Mouse (Mus musculus) layer of hippocampus, adult 9-10 months (tissue): Measurements from ENCODE around the gene Drc3.
"Not testable (repeated sequence)": the region's sequence is repeated elsewhere in the genome, so short reads cannot be mapped to it uniquely, and the experiment has no call there.

Source experiments
- DNase-seq: peaks from one replicate; pipeline ENCODE4 v3.0.0; 2022; ENCODE audit warnings: low spot score

Drc3 gene

GRCm38 (mm10) chr11:60396546-60396945, 43.4 kb downstream of the Drc3 start:
- DNase-seq = no peak

- DNase-seq = no peak
These were observed 44.0 kb downstream of the Drc3 start for GRCm38 (mm10) chr11:60397172-60397571.

- no peak for DNase-seq
These were observed 53.5 kb downstream of the Drc3 start for GRCm38 (mm10) chr11:60406606-60407005.

- peak; percentile 80 for DNase-seq
These were observed 59.0 kb downstream of the Drc3 start for GRCm38 (mm10) chr11:60412173-60412572.

GRCm38 (mm10) chr11:60412921-60413320, 59.8 kb downstream of the Drc3 start:
- no peak for DNase-seq

- no peak for DNase-seq
These were observed 63.4 kb downstream of the Drc3 start for GRCm38 (mm10) chr11:60416590-60416962.

- peak; percentile 97 for DNase-seq
These were observed 64.0 kb downstream of the Drc3 start, which contains the start of gene Gid4 for GRCm38 (mm10) chr11:60416963-60417716. Gid4 (plus strand) TSS chr11:60417145.

- no peak for DNase-seq
These were observed 64.8 kb downstream of the Drc3 start, which contains the start of gene Atpaf2 for GRCm38 (mm10) chr11:60417717-60418472. Atpaf2 (minus strand) TSS chr11:60418457.

- DNase-seq = no peak
These were observed 65.3 kb downstream of the Drc3 start for GRCm38 (mm10) chr11:60418473-60418803.

GRCm38 (mm10) chr11:60422046-60422668, 69.0 kb downstream of the Drc3 start:
- no peak for DNase-seq

- no peak for DNase-seq
These were observed 69.9 kb downstream of the Drc3 start for GRCm38 (mm10) chr11:60423006-60423405.

GRCm38 (mm10) chr11:60426417-60426816, 73.3 kb downstream of the Drc3 start:
- DNase-seq = no peak

GRCm38 (mm10) chr11:60427628-60428027, 74.5 kb downstream of the Drc3 start:
- DNase-seq = no peak

- no peak for DNase-seq
These were observed 80.4 kb downstream of the Drc3 start for GRCm38 (mm10) chr11:60433501-60433900.

GRCm38 (mm10) chr11:60435133-60435532, 82.0 kb downstream of the Drc3 start:
- no peak for DNase-seq

GRCm38 (mm10) chr11:60436618-60437017, 83.5 kb downstream of the Drc3 start:
- no peak for DNase-seq

GRCm38 (mm10) chr11:60439621-60440020, 86.5 kb downstream of the Drc3 start:
- DNase-seq = not testable (repeated sequence)

GRCm38 (mm10) chr11:60440176-60440575, 87.0 kb downstream of the Drc3 start:
- no peak for DNase-seq

GRCm38 (mm10) chr11:60442896-60443295, 89.8 kb downstream of the Drc3 start:
- no peak for DNase-seq
